Mouse (Mus musculus) common myeloid progenitor, adult 5-6 weeks (primary cell): Measurements from ENCODE around the gene Tmprss6. TPM values are rescaled to one million over a fixed set of nuclear protein-coding genes. Genes with fewer than 3 reads are reported as not detected.

Experiments used
- ATAC-seq: replicated peaks from 2 replicates; pipeline ENCODE4 v1.8.0; 2016; ENCODE audit warnings: low read depth, mild to moderate bottlenecking, moderate TSS enrichment, inconsistent platforms; ENCODE audit not compliant: poor library complexity, severe bottlenecking
- total RNA-seq: library from RNA; stranded (forward); fragments of 200-1000, 187-1606 nt; gene quantifications from 2 replicates; pipeline ENCODE4 v1.2.3, GENCODE M21; 2017

Tmprss6 gene
- not detected in 2 replicates for total RNA-seq

DNA sequence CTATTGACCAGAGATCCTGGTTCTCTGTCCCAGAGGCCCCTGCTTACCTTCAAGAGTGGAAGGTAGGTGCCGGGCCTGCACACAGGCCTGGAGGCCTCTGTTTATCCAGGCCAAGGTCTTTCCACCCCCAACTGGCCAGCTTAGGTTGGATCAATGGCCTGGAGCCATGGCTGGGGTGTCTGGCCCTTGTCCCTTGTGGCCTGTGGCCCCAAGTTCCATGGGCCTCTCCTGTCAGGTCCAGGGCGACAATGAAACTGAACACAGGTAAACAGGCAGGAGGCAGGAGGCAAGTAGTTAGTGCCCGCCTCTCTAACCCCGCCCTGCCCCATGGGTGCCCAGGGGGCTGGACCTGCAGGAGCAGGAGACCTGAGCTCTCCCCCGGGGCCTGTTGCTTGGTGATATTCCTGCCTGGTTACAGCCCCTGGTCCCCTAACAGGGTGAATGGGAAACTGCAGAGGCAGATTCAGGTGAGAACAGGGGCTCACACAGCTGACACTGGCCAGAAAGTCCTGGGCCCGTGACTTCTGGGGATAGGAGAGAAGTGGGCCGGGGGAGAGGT, at the start of gene Tmprss6:
Gene Tmprss6 (minus strand): TSS at position 256 of the 559 bp plus-strand sequence.
- ATAC-seq: no peak

DNA sequence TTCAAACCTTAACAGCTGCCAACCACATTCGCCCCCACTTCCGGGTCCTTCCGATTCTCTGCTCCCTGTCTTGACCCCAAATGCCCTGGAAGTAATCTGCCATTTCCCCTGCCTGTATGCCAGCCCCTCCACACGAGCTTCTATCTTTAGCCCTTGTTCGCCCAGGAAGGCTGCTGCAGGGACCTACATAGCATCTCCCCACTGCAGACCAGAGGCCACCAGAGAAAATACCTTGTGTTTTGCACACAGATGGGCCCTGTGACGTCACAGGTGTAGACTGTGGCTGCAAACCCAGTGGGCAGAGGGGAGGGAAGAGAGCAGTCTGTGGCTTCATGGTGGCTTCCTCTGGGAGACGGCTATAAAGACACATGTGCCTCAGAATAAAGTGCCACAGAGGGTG, 49.8 kb upstream of the Tmprss6 start:
- ATAC-seq: no peak

DNA sequence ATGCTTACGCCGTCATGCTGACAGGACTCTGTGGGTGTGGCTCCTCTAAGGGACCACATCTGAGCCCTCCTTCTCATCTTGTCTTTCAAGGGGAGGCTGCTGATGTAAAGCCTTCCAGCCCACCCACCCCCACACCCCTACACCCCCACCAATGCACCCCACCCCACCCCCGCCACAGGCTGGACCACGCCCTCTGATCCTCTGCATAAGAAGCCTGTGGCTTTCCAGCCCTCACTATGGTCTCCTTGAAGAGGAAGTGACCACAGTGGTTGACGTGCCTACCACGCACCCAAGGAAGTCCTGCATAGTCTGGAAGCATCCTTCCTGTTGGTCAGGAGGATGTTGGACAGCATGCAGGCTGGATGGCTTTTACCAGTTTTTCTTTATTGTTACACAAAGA, 47.3 kb upstream of the Tmprss6 start:
- peak; percentile 36; the same call in 1 of the 2 replicates for ATAC-seq

DNA sequence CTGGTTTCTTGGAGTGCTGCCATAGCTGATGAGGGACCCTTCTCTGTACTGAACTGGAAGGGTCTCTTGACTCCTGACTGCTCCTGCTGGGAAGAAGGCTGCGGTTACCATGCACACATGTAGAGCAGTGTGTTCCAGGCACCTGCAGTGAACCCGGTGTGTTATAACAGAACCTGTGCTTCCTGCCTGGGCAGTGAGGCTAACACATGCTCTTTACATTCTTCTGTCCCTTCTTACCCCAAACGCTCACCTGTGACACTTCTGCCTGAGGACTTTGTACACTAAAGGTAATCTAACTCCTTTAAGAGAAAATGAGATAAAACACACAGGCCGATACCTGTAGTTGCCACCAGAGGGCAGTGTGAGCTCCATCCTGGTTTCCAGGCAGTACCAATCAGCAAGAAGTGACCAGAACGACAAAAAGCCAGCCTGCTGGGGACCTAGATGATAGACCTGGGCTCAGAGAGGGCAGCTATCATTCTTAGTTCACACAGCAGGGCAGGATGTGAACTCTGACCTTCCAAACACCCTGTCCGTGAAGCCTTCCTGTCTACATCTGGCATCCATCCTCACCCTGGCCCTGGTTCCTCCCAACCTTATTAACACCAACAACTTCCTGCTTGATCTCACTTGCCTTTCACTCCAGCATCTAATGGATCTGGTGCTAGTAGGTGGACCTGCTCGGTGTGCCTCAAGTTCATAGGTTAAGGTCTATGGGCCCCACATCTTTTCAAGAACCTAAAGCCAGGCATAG, 46.1 kb upstream of the Tmprss6 start:
- peak; percentile 40 for ATAC-seq

DNA sequence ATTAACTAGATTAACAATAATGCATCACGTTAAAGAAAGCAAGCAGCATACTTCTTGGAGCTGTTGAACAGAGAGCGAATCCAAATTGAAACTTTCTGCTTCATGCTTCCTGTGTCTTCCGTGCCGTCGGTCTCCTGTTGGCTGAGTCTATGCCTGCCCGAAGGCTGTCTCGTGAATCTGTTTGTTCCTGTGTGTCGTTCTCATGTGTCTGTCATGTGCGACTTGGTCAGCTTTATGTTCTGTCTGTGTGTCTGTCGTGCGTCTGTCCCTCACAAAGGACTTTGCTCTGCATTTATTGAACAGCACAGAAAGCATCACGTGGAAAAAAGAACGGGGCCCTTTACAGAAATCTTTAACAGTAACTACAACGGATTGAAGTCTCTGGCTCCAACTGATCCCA, 44.6 kb upstream of the Tmprss6 start:
- ATAC-seq: no peak

DNA sequence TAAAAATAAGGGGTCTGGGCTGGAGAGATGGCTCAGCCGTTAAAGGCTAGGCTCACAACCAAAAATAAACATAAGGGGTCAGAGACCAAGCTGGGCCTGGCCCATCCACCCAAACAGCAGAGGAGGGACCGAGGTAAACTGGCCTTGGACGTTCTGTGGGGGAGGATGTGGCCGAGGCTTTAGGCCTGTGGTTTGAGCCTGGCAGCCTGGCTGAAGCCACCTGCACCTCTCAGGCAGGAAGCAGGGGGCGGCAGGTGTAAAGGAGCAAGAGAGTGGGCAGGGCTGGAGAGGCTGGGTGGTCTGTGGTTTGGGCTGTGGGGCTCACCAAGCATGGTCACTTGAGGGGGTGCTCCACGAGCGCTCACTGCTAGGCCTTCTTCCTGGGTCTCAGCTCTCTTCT, 43.5 kb upstream of the Tmprss6 start:
- ATAC-seq: no peak

DNA sequence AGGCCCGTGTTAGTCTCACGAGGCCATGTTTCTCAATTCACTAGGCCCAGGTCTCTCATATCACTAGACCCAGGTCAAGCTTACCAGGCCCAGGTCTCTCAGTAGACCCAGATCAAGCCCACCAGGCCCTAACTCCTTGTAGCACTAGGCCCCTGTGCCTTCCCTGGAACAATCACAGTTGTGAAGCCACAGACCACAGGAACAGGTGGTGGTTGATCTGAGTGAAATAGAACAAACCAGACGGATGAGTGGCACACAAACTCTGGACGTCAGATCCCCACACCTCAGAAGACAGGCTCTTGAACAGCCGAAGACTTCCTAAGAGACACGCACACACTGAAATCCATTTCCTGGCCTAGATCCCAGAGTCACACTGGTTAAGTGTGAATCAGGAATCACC, 42.3 kb upstream of the Tmprss6 start:
- 0 out of 2 replicates have a peak, but pooled peaks have one; percentile 17 for ATAC-seq

DNA sequence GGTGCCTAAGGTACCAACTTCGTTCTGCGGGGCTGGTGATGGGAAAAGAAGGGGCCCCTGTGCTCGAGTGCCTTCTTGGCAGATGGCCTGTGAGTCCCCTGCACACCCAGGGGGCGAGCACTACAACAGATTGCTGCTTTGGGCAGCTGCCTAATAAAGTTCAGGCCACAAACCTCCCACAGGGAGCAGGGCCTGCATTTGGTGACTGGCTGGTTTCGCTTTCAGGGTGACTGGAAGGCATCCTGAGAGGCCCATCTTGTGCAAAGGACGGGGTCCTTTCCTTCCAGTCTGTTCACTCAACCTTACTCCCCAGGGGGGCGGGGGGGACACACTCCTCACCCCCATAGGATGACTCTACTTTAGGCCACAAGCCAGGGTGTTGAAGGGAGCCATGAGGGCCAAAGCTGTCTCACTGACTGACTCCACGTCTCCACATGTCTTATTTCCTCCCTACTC, 41.7 kb upstream of the Tmprss6 start:
- ATAC-seq: peak; percentile 27

DNA sequence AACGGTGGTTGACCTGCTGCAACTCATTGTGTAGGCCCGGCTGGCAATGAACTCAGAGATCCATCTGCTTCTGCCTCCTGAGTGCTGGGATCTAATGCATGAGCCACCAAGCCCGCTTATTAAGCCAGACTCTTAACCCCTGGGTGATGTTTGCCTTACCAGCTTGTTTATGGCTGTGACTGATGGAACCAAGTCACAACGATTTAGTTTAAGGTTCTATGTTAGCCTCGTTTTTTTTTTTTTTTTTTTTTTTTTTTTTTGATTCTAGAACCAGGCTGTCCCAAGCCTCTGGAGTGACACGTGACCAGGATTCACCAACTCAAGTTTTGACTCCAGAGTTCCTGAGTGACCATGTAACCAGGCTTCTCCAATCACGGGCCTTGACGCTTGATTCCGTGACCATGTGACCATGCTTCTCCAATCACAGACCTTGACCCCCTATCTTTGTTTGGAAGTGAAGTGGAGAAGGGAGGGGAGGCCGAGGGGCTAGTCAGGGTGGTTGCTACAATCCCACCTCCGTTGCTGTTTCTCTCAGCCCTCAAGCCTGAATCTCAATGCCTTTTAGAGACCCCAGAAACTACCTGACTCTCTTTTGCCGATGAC, 41.0 kb upstream of the Tmprss6 start:
- ATAC-seq: no peak

DNA sequence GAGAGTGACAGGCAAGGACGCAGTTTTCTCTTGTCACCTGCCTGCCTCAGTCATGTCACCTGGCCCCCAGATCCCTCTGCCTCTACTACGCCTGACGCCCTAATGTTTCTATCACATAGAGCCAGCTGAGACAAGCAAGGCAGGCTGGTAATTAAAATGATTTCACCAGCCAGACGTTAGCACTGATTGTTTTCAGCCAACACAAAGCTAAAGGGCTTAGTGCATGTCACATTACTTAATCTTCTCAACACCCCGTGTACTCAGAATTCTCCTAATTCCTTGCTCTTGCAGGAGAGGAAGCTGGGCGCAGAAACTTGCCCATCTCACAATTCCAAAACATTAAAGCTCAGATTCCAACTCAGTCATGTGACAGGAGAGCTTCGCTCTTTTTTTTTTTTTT, 40.0 kb upstream of the Tmprss6 start:
- no peak for ATAC-seq

DNA sequence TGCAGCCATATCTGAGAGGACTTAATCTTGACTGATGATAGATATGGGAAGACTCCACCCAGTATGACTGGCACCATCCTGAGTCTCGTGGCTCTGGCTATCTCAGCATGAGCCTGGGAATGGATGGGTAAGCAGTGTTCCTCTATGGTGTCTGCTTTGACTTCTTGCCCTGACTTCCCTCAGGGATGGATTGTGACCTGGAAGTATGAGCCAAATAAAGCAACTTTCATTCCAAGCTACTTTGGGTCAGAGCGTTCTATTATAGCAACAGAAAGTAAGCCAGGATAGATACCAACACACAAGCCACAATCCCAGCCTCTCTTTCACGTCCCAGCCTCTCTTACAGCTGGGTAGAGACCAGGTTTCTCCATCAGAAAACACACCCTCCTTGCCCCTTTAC, 37.1 kb upstream of the Tmprss6 start:
- no peak for ATAC-seq

DNA sequence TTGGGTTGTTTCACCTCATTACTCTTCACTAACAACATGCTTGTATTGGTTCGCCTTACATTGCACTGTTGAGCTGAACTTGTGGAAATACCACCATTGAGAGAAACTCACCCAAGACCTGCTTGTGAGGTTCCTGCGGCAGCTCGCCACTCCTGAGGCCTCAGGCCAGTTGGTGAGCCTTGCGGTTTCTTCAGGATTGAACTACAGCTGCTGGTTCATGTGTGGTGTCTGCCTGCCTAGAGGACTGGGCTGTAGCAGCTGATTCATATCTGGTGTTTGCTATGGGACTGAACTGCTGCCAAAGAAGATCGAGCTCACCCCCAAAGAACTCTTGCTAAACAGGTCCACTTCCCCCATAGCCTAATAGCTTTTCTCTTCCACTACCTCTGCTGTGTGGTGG, 36.4 kb upstream of the Tmprss6 start:
- no peak for ATAC-seq

DNA sequence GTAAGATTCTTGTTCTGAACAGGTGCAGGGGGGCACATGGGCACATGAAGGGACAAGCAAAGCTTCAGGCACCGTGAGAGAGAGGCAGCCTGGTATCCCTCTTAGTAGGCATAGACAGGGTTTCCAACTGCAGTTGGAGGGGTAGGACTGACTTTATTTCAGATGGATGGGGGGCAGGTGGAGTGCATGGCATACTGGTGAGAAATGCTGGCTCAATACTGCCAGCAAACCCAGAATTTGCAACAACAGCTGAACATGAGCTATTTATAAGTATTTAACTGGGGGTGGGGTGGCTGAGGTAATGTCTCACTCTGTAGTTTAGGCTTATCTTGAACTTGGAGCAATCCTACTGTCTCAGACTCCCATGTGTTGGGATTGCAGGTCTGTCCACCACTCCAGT, 35.6 kb upstream of the Tmprss6 start:
- no peak for ATAC-seq

DNA sequence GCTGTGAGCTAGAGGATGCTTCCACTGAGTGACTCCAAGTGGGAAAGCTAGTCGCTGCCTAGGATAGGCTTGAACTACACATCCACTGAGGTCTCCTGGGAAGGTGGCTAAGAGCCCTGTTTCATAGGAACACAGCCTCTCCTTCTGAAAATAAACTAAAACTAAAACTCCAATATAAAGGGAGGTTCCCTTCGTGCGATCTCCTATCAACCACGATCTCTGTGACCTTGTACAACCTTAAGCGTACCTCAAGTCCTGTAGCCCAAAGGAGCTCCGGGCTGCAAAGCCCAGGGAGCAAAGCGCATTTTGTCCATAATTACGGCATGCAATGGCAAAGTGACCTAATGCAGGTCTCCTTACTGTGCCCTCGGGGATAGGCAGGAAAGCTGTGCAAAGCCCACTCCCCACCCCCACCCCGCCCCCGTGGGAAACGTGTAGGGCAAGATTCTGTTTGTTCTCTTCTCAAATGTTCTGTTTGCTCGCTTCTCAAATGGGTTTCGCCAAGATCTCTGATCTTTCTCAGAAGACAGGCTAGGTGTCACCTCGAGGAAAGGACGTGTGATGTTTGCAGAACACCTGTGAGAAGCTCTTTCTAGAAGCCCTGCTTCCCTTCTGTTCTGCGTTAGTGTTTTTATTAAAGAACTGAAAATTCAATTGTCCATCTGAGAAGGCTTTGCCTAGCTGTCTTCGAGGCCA, 34.2 kb upstream of the Tmprss6 start:
- no peak for ATAC-seq

DNA sequence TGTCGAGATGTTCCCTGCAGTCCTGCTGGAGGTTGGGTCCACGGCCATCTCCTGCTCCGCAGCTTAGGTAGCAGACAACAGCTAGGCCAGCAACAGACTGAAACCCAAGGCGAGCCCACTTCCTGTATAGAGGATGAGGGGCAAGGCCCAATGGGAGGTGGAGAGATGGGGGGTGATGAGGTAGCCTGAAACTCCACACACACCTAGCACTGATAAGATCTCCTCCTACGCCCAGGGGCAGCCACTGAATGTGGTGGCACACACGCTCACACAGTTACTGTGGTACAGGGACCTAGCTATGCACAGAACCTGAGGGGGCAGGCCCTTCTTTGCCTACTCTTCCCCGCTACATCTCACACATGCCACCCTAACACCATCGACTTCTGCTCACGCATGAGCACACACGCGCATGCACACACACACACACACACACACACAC, 26.6 kb upstream of the Tmprss6 start, which contains the start of gene Il2rb:
Gene Il2rb (minus strand): TSS at position 304 of the 439 bp plus-strand sequence.
- no peak for ATAC-seq

DNA sequence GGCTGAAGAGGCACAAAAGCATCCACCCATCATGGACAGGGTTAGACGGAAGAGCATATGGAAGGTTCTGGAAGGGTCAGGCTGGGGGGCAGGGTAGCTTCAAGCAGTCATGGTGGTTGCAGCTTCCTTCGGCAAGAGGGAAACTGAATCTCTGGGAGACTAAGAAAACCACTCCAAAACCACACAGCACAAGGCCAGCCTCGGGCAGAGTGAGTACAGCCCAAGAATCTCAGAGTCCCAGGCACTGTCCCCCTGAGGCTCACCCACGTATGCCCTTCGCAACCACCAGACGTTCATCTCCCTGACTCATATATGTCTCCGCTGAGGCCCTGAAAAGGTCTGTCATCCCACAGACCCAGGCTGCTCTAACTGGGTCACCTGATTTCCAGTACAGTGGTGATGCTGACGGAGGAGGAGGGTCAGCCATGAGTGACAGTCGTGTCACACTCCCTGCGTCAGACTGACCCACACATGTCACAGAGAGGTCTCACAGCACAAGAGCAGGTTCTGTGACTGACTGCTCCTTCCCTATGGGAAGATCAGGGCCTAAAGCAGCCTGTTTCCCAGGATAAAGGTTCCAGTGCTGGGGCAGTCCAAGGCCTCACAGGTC, 25.1 kb upstream of the Tmprss6 start:
- ATAC-seq: no peak

DNA sequence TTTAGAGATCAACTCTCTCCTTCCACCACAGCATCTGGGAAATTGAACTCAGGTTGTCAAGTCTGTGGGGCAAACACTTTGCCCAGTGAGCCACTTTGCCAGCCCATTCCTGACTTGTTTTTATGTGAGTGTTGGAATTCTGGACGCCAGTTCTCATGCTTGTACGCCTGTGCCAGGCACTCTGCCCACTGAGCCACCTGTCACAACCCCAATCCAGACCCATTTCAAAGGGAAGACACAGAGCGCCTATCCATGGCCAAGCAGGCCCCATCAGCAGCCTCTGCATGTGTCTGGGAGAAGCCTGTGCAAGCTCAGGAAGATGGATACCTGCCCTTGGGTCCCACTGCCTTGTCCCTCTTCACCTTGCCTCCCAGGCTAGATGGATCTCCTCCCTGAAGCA, 22.9 kb upstream of the Tmprss6 start:
- no peak for ATAC-seq

DNA sequence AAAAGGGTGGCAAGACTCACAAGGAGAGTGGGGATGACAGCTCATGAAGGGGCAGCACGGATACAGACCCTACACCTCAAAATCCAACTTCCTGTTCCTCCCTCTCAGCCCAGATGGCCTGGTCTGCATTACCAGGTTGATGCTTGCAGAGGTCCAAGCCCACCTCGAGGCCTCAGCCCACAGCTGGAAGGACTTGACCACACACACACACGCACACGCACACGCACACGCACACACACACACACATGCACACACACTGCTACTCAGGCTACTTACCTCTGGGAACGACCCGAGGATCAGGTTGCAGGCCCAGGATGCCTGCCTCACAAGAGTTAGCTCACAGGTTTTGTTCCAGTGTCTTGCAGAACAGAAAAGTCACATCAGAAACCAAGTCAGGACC, 21.5 kb upstream of the Tmprss6 start:
- ATAC-seq: no peak

DNA sequence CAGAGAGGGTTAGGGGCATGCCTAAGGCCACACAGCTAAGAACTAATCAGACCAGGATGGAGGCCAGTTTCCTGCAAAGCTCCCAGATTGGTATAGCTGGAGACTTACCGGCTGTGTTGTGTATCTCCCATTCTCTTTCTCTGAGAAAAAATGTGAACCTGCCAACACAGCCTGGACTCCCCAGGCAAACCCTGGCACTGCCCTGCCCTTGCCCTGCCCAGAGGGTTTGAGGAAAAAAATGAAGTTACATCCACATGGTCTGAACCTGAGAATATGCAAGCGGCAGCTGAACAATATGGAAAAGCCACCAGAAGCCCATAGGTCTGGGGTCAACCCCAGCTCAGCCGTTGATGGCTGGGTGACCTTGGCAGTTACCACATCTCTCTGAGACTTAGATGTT, 20.8 kb upstream of the Tmprss6 start:
- ATAC-seq: no peak

DNA sequence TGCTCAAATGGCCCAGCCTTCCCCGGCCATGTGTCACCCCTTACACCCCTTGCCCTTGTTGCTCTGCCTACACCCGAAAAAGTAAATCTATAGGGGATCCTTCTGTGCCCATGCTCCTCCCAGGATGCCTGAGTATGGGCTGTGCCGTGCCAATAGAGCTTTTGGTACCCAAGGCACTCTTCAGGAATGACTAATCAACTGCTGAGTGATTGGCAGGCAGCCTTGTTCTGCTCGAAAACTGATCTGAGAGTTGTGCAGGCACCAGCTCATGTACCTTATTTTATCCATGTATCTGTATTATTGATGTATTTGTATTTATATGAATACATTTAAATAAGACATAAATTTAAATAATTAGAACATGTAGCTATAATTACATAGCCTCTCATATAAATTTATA, 18.6 kb upstream of the Tmprss6 start:
- no peak for ATAC-seq
